Mouse (Mus musculus) T-cell, adult 2 months (primary cell): Measurements from ENCODE around the gene Katnal1.

Source experiments
- DNase-seq: peaks from one replicate; pipeline ENCODE4 v3.0.0; 2022; ENCODE audit warnings: low spot score

The Katnal1 gene

GRCm38 (mm10) chr5:148879218-148879617, 49.9 kb downstream of the Katnal1 start:
- peak; percentile 17 for DNase-seq

DNA sequence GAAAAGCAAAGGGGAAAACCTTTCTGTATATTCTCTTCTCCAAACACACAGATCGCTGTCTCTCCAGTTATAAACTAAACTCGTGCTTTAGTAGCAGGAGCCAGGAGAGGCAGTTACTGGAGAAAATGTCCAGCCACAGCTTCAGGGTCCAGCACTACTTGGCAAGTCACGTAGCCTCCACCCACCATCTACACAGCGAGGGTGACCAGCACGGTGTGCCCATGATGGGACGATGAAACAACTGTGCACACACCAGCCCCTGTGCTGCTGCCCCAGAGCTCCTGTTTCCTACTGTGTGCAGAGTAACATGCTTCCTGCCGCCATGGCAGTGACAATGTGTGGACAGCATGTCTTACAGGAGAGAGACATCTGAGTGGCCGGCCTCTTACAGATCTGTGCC, 56.0 kb downstream of the Katnal1 start:
- no peak for DNase-seq

GRCm38 (mm10) chr5:148869583-148869982, 59.5 kb downstream of the Katnal1 start:
- DNase-seq: no peak

GRCm38 (mm10) chr5:148867766-148868165, 61.4 kb downstream of the Katnal1 start:
- peak; percentile 81 for DNase-seq

DNA sequence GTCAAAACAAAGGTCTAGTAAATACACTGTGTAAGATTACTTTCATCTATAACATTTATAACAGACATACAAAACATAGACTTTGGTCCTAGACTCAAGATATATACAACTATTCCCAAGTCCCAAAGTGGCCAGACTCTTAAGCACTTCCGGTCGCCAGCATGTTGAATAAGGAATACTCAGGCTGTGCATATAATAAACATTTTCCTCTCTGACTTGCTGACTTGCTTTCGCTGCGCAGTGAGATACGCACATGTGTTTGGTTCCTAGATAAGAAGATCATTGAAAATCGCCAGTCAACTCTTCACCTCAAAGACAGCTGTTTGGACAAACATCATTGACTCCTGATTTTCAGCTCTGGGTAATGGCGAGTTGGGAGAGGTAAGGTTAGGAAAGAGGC, 61.9 kb downstream of the Katnal1 start:
- DNase-seq: peak; percentile 22

- peak; percentile 94 for DNase-seq
These were observed 62.5 kb downstream of the Katnal1 start for GRCm38 (mm10) chr5:148866571-148866970.

DNA sequence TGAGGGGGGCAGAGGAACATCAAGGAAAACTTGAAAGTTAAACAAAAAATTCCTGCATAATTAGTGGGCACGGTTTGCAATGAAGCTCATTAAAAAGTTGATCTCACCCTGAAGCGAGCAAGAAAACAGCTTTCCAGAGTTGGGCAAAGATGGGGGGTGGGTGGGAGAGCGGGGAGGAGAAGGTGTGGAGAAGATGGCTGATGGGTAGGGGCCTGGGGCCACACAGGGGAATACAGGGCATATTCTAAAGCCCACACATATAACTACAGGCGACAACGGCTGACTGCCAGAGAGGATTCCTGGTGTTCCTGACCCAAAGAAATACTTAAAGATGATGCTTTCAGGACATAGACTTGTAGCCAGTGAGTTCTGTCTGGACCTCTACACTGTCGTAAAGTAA, 65.7 kb downstream of the Katnal1 start:
- no peak for DNase-seq

- no peak for DNase-seq
These were observed 66.3 kb downstream of the Katnal1 start for GRCm38 (mm10) chr5:148862853-148863252.

GRCm38 (mm10) chr5:148862136-148862535, 67.0 kb downstream of the Katnal1 start:
- no peak for DNase-seq

DNA sequence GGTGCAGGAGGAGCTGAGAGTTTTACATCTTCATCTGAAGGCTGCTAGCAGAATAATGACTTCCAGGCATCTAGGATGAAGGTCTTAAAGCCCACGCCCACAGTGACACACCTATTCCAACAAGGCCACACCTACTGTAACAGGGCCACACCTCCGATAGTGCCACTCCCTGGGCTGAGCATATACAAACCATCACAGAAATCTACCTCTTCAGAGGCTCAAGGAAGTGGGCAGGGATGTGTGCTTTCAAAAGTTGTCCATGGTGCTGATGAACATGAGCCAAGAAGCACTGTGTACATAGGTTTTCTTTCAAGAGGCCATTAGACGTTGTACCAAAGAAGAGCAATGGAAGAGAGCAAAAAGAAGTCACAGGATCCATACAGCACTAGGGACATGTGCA, 71.6 kb downstream of the Katnal1 start:
- no peak for DNase-seq

- no peak for DNase-seq
These were observed 74.1 kb downstream of the Katnal1 start for GRCm38 (mm10) chr5:148855047-148855446.

GRCm38 (mm10) chr5:148854166-148854565, 75.0 kb downstream of the Katnal1 start:
- DNase-seq: peak; percentile 5

- no peak for DNase-seq
These were observed 79.6 kb downstream of the Katnal1 start for GRCm38 (mm10) chr5:148849516-148849915.

GRCm38 (mm10) chr5:148847032-148847431, 82.1 kb downstream of the Katnal1 start:
- peak; percentile 18 for DNase-seq

GRCm38 (mm10) chr5:148837069-148837468, 92.1 kb downstream of the Katnal1 start:
- DNase-seq: peak; percentile 12

- DNase-seq: peak; percentile 79
These were observed 97.4 kb downstream of the Katnal1 start for GRCm38 (mm10) chr5:148831596-148832257.

DNA sequence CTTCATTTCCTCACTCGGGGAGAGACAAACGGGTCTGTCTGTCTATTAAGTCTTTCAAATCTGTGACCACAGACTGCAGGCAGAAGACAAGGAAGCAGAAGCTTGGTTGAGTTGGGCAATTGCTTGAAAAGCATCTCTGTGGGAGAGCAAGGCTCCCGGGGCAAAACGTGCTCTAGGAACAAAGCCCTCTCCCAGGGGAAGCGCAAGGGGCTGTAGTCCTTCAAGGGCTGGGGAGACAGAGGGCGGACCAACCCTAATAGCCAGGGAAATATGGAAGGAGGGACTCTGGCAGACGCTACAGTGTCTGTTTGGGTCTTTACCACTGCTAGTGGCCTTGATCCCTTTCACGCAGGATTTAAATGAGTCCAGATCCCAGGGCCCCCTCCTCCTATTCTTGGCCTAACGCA, 98.0 kb downstream of the Katnal1 start:
- no peak for DNase-seq

- no peak for DNase-seq
These were observed 103.4 kb downstream of the Katnal1 start for GRCm38 (mm10) chr5:148825732-148826131.

GRCm38 (mm10) chr5:148822772-148823171, 106.3 kb downstream of the Katnal1 start:
- no peak for DNase-seq
